Mouse (Mus musculus) heart, postnatal 0 days (tissue): ENCODE results near the gene Lmf1. TPM values are rescaled to one million over a fixed set of nuclear protein-coding genes. Genes with fewer than 3 reads are reported as not detected.

ENCODE experiments used
- ATAC-seq: fragments of 200-750 bp; cut with Nextera tagmentation; 2 replicates; pipeline ENCODE4 v1.8.0; 2017; ENCODE audit warnings: low read depth, moderate number of reproducible peaks, moderate library complexity; ENCODE audit not compliant: insufficient read depth
- DNase-seq: peaks from one replicate; pipeline ENCODE4 v3.0.0-alpha.2; 2016; ENCODE audit warnings: low spot score
- H3K27ac ChIP-seq: fragments of 300-500 bp; sonication (generic); 2 replicates; pipeline ENCODE4 v1.5.1; 2014; ENCODE audit warnings: low read depth, mild to moderate bottlenecking
- H3K27me3 ChIP-seq: fragments of 300-500 bp; sonication (generic); 2 replicates; pipeline ENCODE4 v1.6.1; 2014; ENCODE audit warnings: low read length, mixed read lengths; ENCODE audit not compliant: control insufficient read depth, insufficient read depth
- H3K36me3 ChIP-seq: fragments of 300-500 bp; sonication (generic); replicated peaks from 2 replicates; pipeline ENCODE4 v1.6.1; 2014; ENCODE audit warnings: low read length, mixed read lengths; ENCODE audit not compliant: control insufficient read depth, insufficient read depth
- H3K4me1 ChIP-seq: fragments of 300-500 bp; sonication (generic); 2 replicates; pipeline ENCODE4 v1.6.1; 2014; ENCODE audit warnings: antibody characterized with exemption; ENCODE audit not compliant: control insufficient read depth, insufficient read depth
- H3K4me2 ChIP-seq: fragments of 300-500 bp; sonication (generic); 2 replicates; pipeline ENCODE4 v1.6.1; 2014; ENCODE audit warnings: low read depth, mild to moderate bottlenecking, low read length, moderate library complexity
- H3K4me3 ChIP-seq: fragments of 300-500 bp; sonication (generic); 2 replicates; pipeline ENCODE4 v1.5.1; 2014; ENCODE audit warnings: low read depth, low read length
- H3K9ac ChIP-seq: fragments of 300-500 bp; sonication (generic); replicated peaks from 2 replicates; pipeline ENCODE4 v1.6.1; 2014; ENCODE audit warnings: low read depth, low read length, mixed read lengths
- H3K9me3 ChIP-seq: fragments of 300-500 bp; sonication (generic); replicated peaks from 2 replicates; pipeline ENCODE4 v1.6.1; 2016; ENCODE audit warnings: low read length; ENCODE audit not compliant: control insufficient read depth
- CTCF ChIP-seq: IDR thresholded peaks from 2 replicates; pipeline ENCODE4 v1.5.1; 2016; ENCODE audit warnings: antibody characterized with exemption, control low read depth, low read depth
- EP300 ChIP-seq: IDR thresholded peaks from 2 replicates; pipeline ENCODE4 v1.6.1; 2016; ENCODE audit warnings: antibody characterized with exemption, low read depth
- WGBS: fragments of 180-500 bp; shearing (Covaris S2); extraction: QIAGEN DNeasy Blood & Tissue Kit; methylation state at CpG from one replicate; pipeline ENCODE4 v1.1.7; 2014; 5-methylcytosine and 5-hydroxymethylcytosine counted together
- polyA plus RNA-seq: library from polyadenylated mRNA; unstranded; fragments of >200 nt; fragmentation: Nextera tagmentation; extraction: Ambion mirVana; gene quantifications from 2 replicates; pipeline ENCODE4 v1.2.1, GENCODE M21; 2015
- total RNA-seq: library from RNA; depleted of rRNA; stranded (reverse); fragments of >200 nt; gene quantifications from 2 replicates; pipeline ENCODE4 v1.2.3, GENCODE M21; 2014; ENCODE audit warnings: low replicate concordance

Gene Lmf1
- total and polyA plus RNA-seq, 2 experiments from 2014 or later, result 30.6 to 44.9 TPM

GRCm38 (mm10) chr17:25565244-25565643 is 13.6 kb upstream of the Lmf1 start:
- no peak overlapping the region for H3K4me2 ChIP-seq
- WGBS, result 25% methylated on average over 6 of the region's 6 CpGs
- no peak for ATAC-seq
- no peaks in the 10 kb centered on the region for H3K36me3 ChIP-seq
- no peak overlapping the region for H3K27ac ChIP-seq
- H3K27me3 ChIP-seq, result peaks cover 32% of the 10 kb centered on the region
- no peaks in the 10 kb centered on the region for H3K9me3 ChIP-seq
- H3K4me3 ChIP-seq, result no peak overlapping the region
- no peak for TF ChIP-seq CTCF
- TF ChIP-seq EP300, result no peak
- DNase-seq, result no peak
- H3K4me1 ChIP-seq, result peaks cover 26% of the 10 kb centered on the region
- H3K9ac ChIP-seq, result no peak overlapping the region

GRCm38 (mm10) chr17:25565860-25566600 is 12.9 kb upstream of the Lmf1 start:
- Histone ChIP-seq H3K27me3 (peaks cover 39% of the 10 kb centered on the region), H3K4me1 (peaks cover 26% of the 10 kb centered on the region), H3K9ac (no peak overlapping the region), H3K4me3 (no peak overlapping the region), H3K36me3 (no peaks in the 10 kb centered on the region), H3K4me2 (no peak overlapping the region), H3K9me3 (no peaks in the 10 kb centered on the region), H3K27ac (no peak overlapping the region)
- no peak for TF ChIP-seq CTCF
- no peak for TF ChIP-seq EP300
- DNase-seq (no peak), ATAC-seq (no peak)
- WGBS, result 80% methylated on average over 17 of the region's 17 CpGs

- peaks cover 40% of the 10 kb centered on the region for H3K27me3 ChIP-seq
- H3K36me3 ChIP-seq, result no peaks in the 10 kb centered on the region
- H3K9me3 ChIP-seq, result no peaks in the 10 kb centered on the region
- no peak overlapping the region for H3K27ac ChIP-seq
- DNase-seq (no peak), ATAC-seq (no peak)
- H3K9ac ChIP-seq, result no peak overlapping the region
- no peak for TF ChIP-seq CTCF
- no peak for TF ChIP-seq EP300
- no peak overlapping the region for H3K4me2 ChIP-seq
- peaks cover 25% of the 10 kb centered on the region for H3K4me1 ChIP-seq
- 76% methylated on average over 13 of the region's 13 CpGs for WGBS
- no peak overlapping the region for H3K4me3 ChIP-seq
Observed at GRCm38 (mm10) chr17:25567261-25567660, 11.6 kb upstream of the Lmf1 start.

GRCm38 (mm10) chr17:25567745-25568144 is 11.1 kb upstream of the Lmf1 start:
- TF ChIP-seq EP300, result no peak
- TF ChIP-seq CTCF, result peak; percentile 82
- ATAC-seq, result no peak
- H3K9me3 ChIP-seq, result no peaks in the 10 kb centered on the region
- no peak overlapping the region for H3K27ac ChIP-seq
- H3K36me3 ChIP-seq, result no peaks in the 10 kb centered on the region
- H3K27me3 ChIP-seq, result peaks cover 40% of the 10 kb centered on the region
- H3K9ac ChIP-seq, result no peak overlapping the region
- H3K4me2 ChIP-seq, result no peak overlapping the region
- WGBS, result 22% methylated on average over 14 of the region's 14 CpGs
- peaks cover 25% of the 10 kb centered on the region for H3K4me1 ChIP-seq
- H3K4me3 ChIP-seq, result no peak overlapping the region
- DNase-seq, result no peak

GRCm38 (mm10) chr17:25568206-25568605 is 10.7 kb upstream of the Lmf1 start:
- Histone ChIP-seq H3K27me3 (peaks cover 40% of the 10 kb centered on the region), H3K4me2 (no peak overlapping the region), H3K9ac (no peak overlapping the region), H3K9me3 (no peaks in the 10 kb centered on the region), H3K4me1 (peaks cover 22% of the 10 kb centered on the region), H3K36me3 (no peaks in the 10 kb centered on the region), H3K4me3 (no peak overlapping the region), H3K27ac (no peak overlapping the region)
- ATAC-seq (no peak), DNase-seq (no peak)
- WGBS, result 48% methylated on average over 10 of the region's 10 CpGs
- TF ChIP-seq EP300 (no peak), CTCF (no peak)

- peaks cover 40% of the 10 kb centered on the region for H3K27me3 ChIP-seq
- peaks cover 15% of the 10 kb centered on the region for H3K4me1 ChIP-seq
- ATAC-seq (no peak), DNase-seq (no peak)
- no peak overlapping the region for H3K4me2 ChIP-seq
- TF ChIP-seq EP300 (no peak), CTCF (no peak)
- WGBS, result 85% methylated on average over 11 of the region's 11 CpGs
- H3K9me3 ChIP-seq, result no peaks in the 10 kb centered on the region
- no peak overlapping the region for H3K27ac ChIP-seq
- no peak overlapping the region for H3K4me3 ChIP-seq
- no peak overlapping the region for H3K9ac ChIP-seq
- H3K36me3 ChIP-seq, result no peaks in the 10 kb centered on the region
Observed at GRCm38 (mm10) chr17:25568880-25569279, 10.0 kb upstream of the Lmf1 start.
